ENCODE assay signal across 13 mouse cellular contexts in genomic region chr1:106061185-106061910, GRCm38 (mm10).
DNase-seq lines count a peak whose midpoint lies in the region; ATAC-seq and TF ChIP-seq lines count a peak whose summit lies in the region.
"Had no signal": no experiment of that assay in that cellular context is flagged by ENCODE, and none has a peak within 500 bp of the region (broad histone marks: within the 10 kb centered on the region; RNA-seq: fewer than 3 reads in every experiment).

No protein-coding gene starts in this region.

- no peaks in the 10 kb centered on the region for H3K9me3 ChIP-seq in hindbrain, embryonic 15.5 days
- H3K9me3 ChIP-seq in midbrain, embryonic 15.5 days = no peaks in the 10 kb centered on the region
- H3K9me3 ChIP-seq: neural tube, embryonic 13.5 days had no signal

- H3K9ac ChIP-seq in hindbrain, embryonic 15.5 days = no peak overlapping the region
- no peak overlapping the region for H3K9ac ChIP-seq in midbrain, embryonic 15.5 days
- H3K9ac ChIP-seq: neural tube, embryonic 13.5 days had no signal

- no peak overlapping the region for H3K4me2 ChIP-seq in hindbrain, embryonic 15.5 days
- no peak overlapping the region for H3K4me2 ChIP-seq in midbrain, embryonic 15.5 days
- H3K4me2 ChIP-seq: neural tube, embryonic 13.5 days had no signal

- peak; percentile 77 for ATAC-seq in CD4-positive, CD25-positive, alpha-beta regulatory T cell, adult 4 months
- peak; percentile 17; the same call in 1 of the 2 replicates for ATAC-seq in hindbrain, embryonic 15.5 days (ENCODE audit: low FRiP score, low read depth)
- peak; percentile 41; the same call in 1 of the 2 replicates for ATAC-seq in midbrain, embryonic 15.5 days (replicated peaks)

- no peaks in the 10 kb centered on the region for H3K36me3 ChIP-seq in kidney, adult 2 months (ENCODE audit: control insufficient read depth, insufficient read depth, low read length)
- no peaks in the 10 kb centered on the region for H3K36me3 ChIP-seq in hindbrain, embryonic 15.5 days
- H3K36me3 ChIP-seq in midbrain, embryonic 15.5 days (replicated peaks) = no peaks in the 10 kb centered on the region
- H3K36me3 ChIP-seq: neural tube, embryonic 13.5 days had no signal

- no peak overlapping the region for H3K4me3 ChIP-seq in kidney, adult 2 months (ENCODE audit: insufficient read depth, low read depth, low read length)
- no peak overlapping the region for H3K4me3 ChIP-seq in hindbrain, embryonic 15.5 days
- no peak overlapping the region for H3K4me3 ChIP-seq in midbrain, embryonic 15.5 days
- H3K4me3 ChIP-seq: heart, adult 2 months; layer of hippocampus, adult 2 months; neural tube, embryonic 13.5 days had no signal

- no peak overlapping the region for H3K27ac ChIP-seq in kidney, adult 2 months (ENCODE audit: insufficient read depth, low read depth, low read length)
- H3K27ac ChIP-seq in hindbrain, embryonic 15.5 days (replicated peaks) = no peak overlapping the region
- no peak overlapping the region for H3K27ac ChIP-seq in midbrain, embryonic 15.5 days
- H3K27ac ChIP-seq: heart, adult 2 months; layer of hippocampus, adult 2 months; neural tube, embryonic 13.5 days had no signal

- 97% methylated on average over 4 of the region's 4 CpGs for WGBS in kidney, adult 2 months
- 40% methylated on average over 4 of the region's 4 CpGs for WGBS in hindbrain, embryonic 15.5 days
- 58% methylated on average over 4 of the region's 4 CpGs for WGBS in midbrain, embryonic 15.5 days

- peak; percentile 0 for DNase-seq in kidney, adult 18-20 months
- DNase-seq in kidney, adult 2 months = no peak
- no peak for DNase-seq in lung, postnatal 4 days
- no peak for DNase-seq in gastrocnemius, adult 8-10 months (ENCODE audit: low spot score in 2 of 2)
- DNase-seq: cerebellum, adult 9-11 months; heart, adult 2 months; heart, postnatal 14 days; thymus, postnatal 36 days had no signal

- no peaks in the 10 kb centered on the region for H3K27me3 ChIP-seq in kidney, adult 2 months (replicated peaks; ENCODE audit: control insufficient read depth, insufficient read depth, low read length)
- no peaks in the 10 kb centered on the region for H3K27me3 ChIP-seq in hindbrain, embryonic 15.5 days
- no peaks in the 10 kb centered on the region for H3K27me3 ChIP-seq in midbrain, embryonic 15.5 days (replicated peaks)
- H3K27me3 ChIP-seq: neural tube, embryonic 13.5 days had no signal

- no peak for TF ChIP-seq POLR2A in kidney, adult 2 months (IDR thresholded peaks at IDR 0.05; ENCODE audit: low read depth, low read length)

- no peak for TF ChIP-seq CTCF in kidney, adult 2 months (conservative IDR thresholded peaks at IDR 0.05; ENCODE audit: insufficient read depth, insufficient read length, low read depth, low read length)

- H3K4me1 ChIP-seq in kidney, adult 2 months (ENCODE audit: control insufficient read depth, insufficient read depth, low read length) = no peaks in the 10 kb centered on the region
- no peaks in the 10 kb centered on the region; the same call in 1 of the 2 replicates for H3K4me1 ChIP-seq in hindbrain, embryonic 15.5 days (replicated peaks)
- H3K4me1 ChIP-seq in midbrain, embryonic 15.5 days = 0 out of 2 replicates have a peak, but pooled peaks cover 2% of the 10 kb centered on the region
- H3K4me1 ChIP-seq: neural tube, embryonic 13.5 days had no signal

Comparison
In these comparisons a context has a peak if more than half of its experiments do, and no peak if none do; other contexts are left out.
1. ATAC-seq: peak in every context shown above with its lines; median percentile 77 in CD4-positive, CD25-positive, alpha-beta regulatory T cell, adult 4 months; 41 in midbrain, embryonic 15.5 days; 17 in hindbrain, embryonic 15.5 days.